ENCODE assay signal across 25 mouse cellular contexts in genomic region chr13:59487287-59487686, GRCm38 (mm10).
DNase-seq lines count a peak whose midpoint lies in the region; ATAC-seq and TF ChIP-seq lines count a peak whose summit lies in the region.
"Had no signal": no experiment of that assay in that cellular context is flagged by ENCODE, and none has a peak within 500 bp of the region (broad histone marks: within the 10 kb centered on the region; RNA-seq: fewer than 3 reads in every experiment).

No protein-coding gene starts in this region.

- H3K4me3 ChIP-seq in liver, embryonic 12.5 days: no peak overlapping the region
- no peak overlapping the region for H3K4me3 ChIP-seq in liver, embryonic 11.5 days (ENCODE audit: low read depth, low read length)
- no peak overlapping the region for H3K4me3 ChIP-seq in liver, embryonic 15.5 days (replicated peaks)
- H3K4me3 ChIP-seq in lung, adult 2 months (replicated peaks; ENCODE audit: extremely low read depth, low read depth, low read length): no peak overlapping the region
- H3K4me3 ChIP-seq: embryonic facial prominence, embryonic 10.5 days; embryonic facial prominence, embryonic 13.5 days; erythroblast, embryonic 14.5 days; forebrain, embryonic 12.5 days; forebrain, embryonic 15.5 days; heart, adult 2 months; heart, embryonic 10.5 days; heart, embryonic 13.5 days; hindbrain, embryonic 13.5 days had no signal

- no peaks in the 10 kb centered on the region for H3K9me3 ChIP-seq in liver, embryonic 12.5 days (replicated peaks)
- H3K9me3 ChIP-seq in liver, embryonic 11.5 days (ENCODE audit: control insufficient read depth, low read length): no peaks in the 10 kb centered on the region
- no peaks in the 10 kb centered on the region for H3K9me3 ChIP-seq in liver, embryonic 15.5 days (replicated peaks)
- H3K9me3 ChIP-seq: embryonic facial prominence, embryonic 10.5 days; embryonic facial prominence, embryonic 13.5 days; forebrain, embryonic 12.5 days; forebrain, embryonic 15.5 days; heart, embryonic 10.5 days; heart, embryonic 13.5 days; hindbrain, embryonic 13.5 days had no signal

- H3K9ac ChIP-seq in liver, embryonic 12.5 days: no peak overlapping the region
- H3K9ac ChIP-seq in liver, embryonic 11.5 days (ENCODE audit: low read depth, low read length): no peak overlapping the region
- H3K9ac ChIP-seq in liver, embryonic 15.5 days: no peak overlapping the region
- H3K9ac ChIP-seq: embryonic facial prominence, embryonic 13.5 days; forebrain, embryonic 12.5 days; forebrain, embryonic 15.5 days; heart, embryonic 13.5 days; hindbrain, embryonic 13.5 days had no signal

- no peak for TF ChIP-seq CTCF in lung, adult 2 months (IDR thresholded peaks at IDR 0.05; ENCODE audit: insufficient read depth, low read length)

- H3K27me3 ChIP-seq in liver, embryonic 12.5 days (replicated peaks): no peaks in the 10 kb centered on the region
- H3K27me3 ChIP-seq in liver, embryonic 11.5 days (replicated peaks; ENCODE audit: control insufficient read depth, insufficient read depth, low read length): no peaks in the 10 kb centered on the region
- H3K27me3 ChIP-seq in liver, embryonic 15.5 days: no peaks in the 10 kb centered on the region
- H3K27me3 ChIP-seq: embryonic facial prominence, embryonic 13.5 days; forebrain, embryonic 12.5 days; forebrain, embryonic 15.5 days; heart, embryonic 13.5 days; hindbrain, embryonic 13.5 days had no signal

- H3K4me2 ChIP-seq in liver, embryonic 12.5 days: no peak overlapping the region
- no peak overlapping the region for H3K4me2 ChIP-seq in liver, embryonic 11.5 days
- H3K4me2 ChIP-seq in liver, embryonic 15.5 days: no peak overlapping the region
- H3K4me2 ChIP-seq: embryonic facial prominence, embryonic 13.5 days; forebrain, embryonic 12.5 days; forebrain, embryonic 15.5 days; heart, embryonic 13.5 days; hindbrain, embryonic 13.5 days had no signal

- H3K36me3 ChIP-seq in liver, embryonic 12.5 days: peaks cover 7% of the 10 kb centered on the region
- H3K36me3 ChIP-seq in liver, embryonic 11.5 days (ENCODE audit: control insufficient read depth, insufficient read depth, low read length): no peaks in the 10 kb centered on the region; the same call in 1 of the 2 replicates
- no peaks in the 10 kb centered on the region for H3K36me3 ChIP-seq in liver, embryonic 15.5 days (replicated peaks)
- H3K36me3 ChIP-seq: embryonic facial prominence, embryonic 10.5 days; embryonic facial prominence, embryonic 13.5 days; forebrain, embryonic 12.5 days; forebrain, embryonic 15.5 days; heart, embryonic 10.5 days had no signal

- 0 out of 2 replicates have a peak, but pooled peaks have one; percentile 35 for ATAC-seq in liver, embryonic 12.5 days
- ATAC-seq in liver, embryonic 11.5 days (replicated peaks; ENCODE audit: low FRiP score): no peak
- peak; percentile 74 for ATAC-seq in liver, embryonic 15.5 days (ENCODE audit: insufficient read depth)
- ATAC-seq in megakaryocyte, adult 5-6 weeks (ENCODE audit: poor library complexity, severe bottlenecking): no peak
- ATAC-seq: activated CD4-positive, CD25-positive, alpha-beta regulatory T cell, adult 4 months; forebrain, embryonic 15.5 days had no signal

- DNase-seq in heart, adult 11 months: peak; percentile 25
- no peak for DNase-seq in heart, postnatal 14 days
- DNase-seq in liver, embryonic 11.5 days (ENCODE audit: low spot score): no peak
- no peak for DNase-seq in lung, adult 2 months
- DNase-seq: adrenal gland, adult 8-10 months; adrenal gland, postnatal 25 days; cerebellum, adult 11-12 months; cerebellum, adult 8-10 months; cerebellum, postnatal 10 days; cerebellum, postnatal 36 days; embryo, embryonic 11 days; gastrocnemius, postnatal 25 days; heart, adult 2 months had no signal

- WGBS in liver, embryonic 12.5 days (ENCODE audit: insufficient replicate concordance): 83% methylated on average over 8 of the region's 8 CpGs
- 93% methylated on average over 8 of the region's 8 CpGs for WGBS in liver, embryonic 11.5 days
- 79% methylated on average over 8 of the region's 8 CpGs for WGBS in liver, embryonic 15.5 days (ENCODE audit: insufficient replicate concordance)
- 85% methylated on average over 8 of the region's 8 CpGs for WGBS in lung, adult 2 months

- 0 out of 2 replicates have a peak, but pooled peaks cover 5% of the 10 kb centered on the region for H3K4me1 ChIP-seq in liver, embryonic 12.5 days
- H3K4me1 ChIP-seq in liver, embryonic 11.5 days (replicated peaks; ENCODE audit: control insufficient read depth, insufficient read depth, low read length): no peaks in the 10 kb centered on the region
- peaks cover 10% of the 10 kb centered on the region; the same call in 1 of the 2 replicates for H3K4me1 ChIP-seq in liver, embryonic 15.5 days (replicated peaks)
- no peaks in the 10 kb centered on the region for H3K4me1 ChIP-seq in lung, adult 2 months (ENCODE audit: control insufficient read depth, insufficient read depth, low read length)
- H3K4me1 ChIP-seq: embryonic facial prominence, embryonic 10.5 days; forebrain, embryonic 12.5 days; forebrain, embryonic 15.5 days; heart, embryonic 10.5 days; heart, embryonic 13.5 days had no signal

- TF ChIP-seq POLR2A in lung, adult 2 months (IDR thresholded peaks at IDR 0.05; ENCODE audit: borderline replicate concordance, extremely low read depth, low read depth, low read length): no peak

- no peak overlapping the region for H3K27ac ChIP-seq in liver, embryonic 12.5 days
- H3K27ac ChIP-seq in liver, embryonic 11.5 days (ENCODE audit: low read depth, low read length): no peak overlapping the region
- H3K27ac ChIP-seq in liver, embryonic 15.5 days (replicated peaks): no peak overlapping the region
- H3K27ac ChIP-seq: embryonic facial prominence, embryonic 13.5 days; forebrain, embryonic 12.5 days; forebrain, embryonic 15.5 days; heart, adult 2 months; heart, embryonic 10.5 days; heart, embryonic 13.5 days; hindbrain, embryonic 13.5 days had no signal

- intact Hi-C loops in heart, postnatal 14 days (cut with DNase I): loop anchor here (5.0 kb wide), 2 partner anchors 680 to 850 kb away; partner anchors contain the start of gene Ntrk2

Comparison
In these comparisons a context has a peak if more than half of its experiments do, and no peak if none do; other contexts are left out.
1. ATAC-seq: peak in liver, embryonic 12.5 days (single experiment) and liver, embryonic 15.5 days (single experiment); none in liver, embryonic 11.5 days (single experiment) and megakaryocyte, adult 5-6 weeks (single experiment).